Mouse (Mus musculus) spleen, adult 2 months (tissue): ENCODE measurements at regions not wholly inside any gene's neighbourhood (a gene's known extent, or its start where the extent isn't known, plus 50 kb on each side); places are given as distances from the start of the nearest gene placed in this dataset.

ENCODE experiments used
- CTCF ChIP-seq: fragments of 200-500 bp; IDR thresholded peaks from 2 replicates; pipeline ENCODE4 v1.5.1; 2011; ENCODE audit warnings: mild to moderate bottlenecking, inconsistent platforms; ENCODE audit not compliant: insufficient read depth, insufficient read length, insufficient replicate concordance; ENCODE audit errors: extremely low read depth
- POLR2A ChIP-seq: fragments of 200-500 bp; IDR thresholded peaks from 2 replicates; pipeline ENCODE4 v1.6.1; 2011; ENCODE audit warnings: low read depth, low read length, inconsistent platforms

- no peak for TF ChIP-seq CTCF
- TF ChIP-seq POLR2A = no peak
Observed at GRCm38 (mm10) chr11:71434886-71435285, 204.4 kb upstream of the Nlrp1b start.
